Mouse (Mus musculus): Measurements from ENCODE around the gene Klk7. TPM values are rescaled to one million over a fixed set of nuclear protein-coding genes. Genes with fewer than 3 reads are reported as not detected.

Klk7 gene
- not detected in 2 replicates for polyA plus RNA-seq (2015; fragmentation: Nextera tagmentation; extraction: Ambion mirVana)

GRCm38 (mm10) chr7:43810994-43811393 lies at the start of gene Klk7:
Gene Klk7 (plus strand): TSS chr7:43811294.
- Histone ChIP-seq H3K4me2 (ENCODE audit: low read length) (no peak within 1 kb of the TSS), H3K4me3 (replicated peaks; ENCODE audit: low read length) (no peak within 1 kb of the TSS), H3K36me3 (ENCODE audit: control insufficient read depth, insufficient read depth) (no peaks in the 10 kb centered on the region), H3K27me3 (replicated peaks; ENCODE audit: control insufficient read depth, insufficient read depth, low read length) (no peaks in the 10 kb centered on the region), H3K9ac (replicated peaks; ENCODE audit: low read depth, low read length) (no peak within 1 kb of the TSS), H3K4me1 (replicated peaks; ENCODE audit: control insufficient read depth, insufficient read depth, low read length) (no peaks in the 10 kb centered on the region), H3K9me3 (ENCODE audit: control insufficient read depth, low read length) (no peaks in the 10 kb centered on the region), H3K27ac (ENCODE audit: low read length) (no peak within 1 kb of the TSS)
- WGBS = 48% methylated on average over 5 of the region's 5 CpGs
- ATAC-seq = no peak

- no peak overlapping the region for H3K4me2 ChIP-seq (ENCODE audit: low read length)
- no peak for ATAC-seq
- H3K9ac ChIP-seq (replicated peaks; ENCODE audit: low read depth, low read length) = no peak overlapping the region
- no peaks in the 10 kb centered on the region for H3K9me3 ChIP-seq (ENCODE audit: control insufficient read depth, low read length)
- H3K4me3 ChIP-seq (replicated peaks; ENCODE audit: low read length) = no peak overlapping the region
- H3K36me3 ChIP-seq (ENCODE audit: control insufficient read depth, insufficient read depth) = no peaks in the 10 kb centered on the region
- no peaks in the 10 kb centered on the region for H3K4me1 ChIP-seq (replicated peaks; ENCODE audit: control insufficient read depth, insufficient read depth, low read length)
- 36% methylated on average over 8 of the region's 8 CpGs for WGBS
- no peak overlapping the region for H3K27ac ChIP-seq (ENCODE audit: low read length)
- no peaks in the 10 kb centered on the region for H3K27me3 ChIP-seq (replicated peaks; ENCODE audit: control insufficient read depth, insufficient read depth, low read length)
These were observed 44.6 kb upstream of the Klk7 start for GRCm38 (mm10) chr7:43766484-43766883.

- Histone ChIP-seq H3K9ac (replicated peaks; ENCODE audit: low read depth, low read length) (no peak within 1 kb of the TSS), H3K4me3 (replicated peaks; ENCODE audit: low read length) (no peak within 1 kb of the TSS), H3K27me3 (replicated peaks; ENCODE audit: control insufficient read depth, insufficient read depth, low read length) (no peaks in the 10 kb centered on the region), H3K27ac (ENCODE audit: low read length) (no peak within 1 kb of the TSS), H3K36me3 (ENCODE audit: control insufficient read depth, insufficient read depth) (no peaks in the 10 kb centered on the region), H3K4me2 (ENCODE audit: low read length) (no peak within 1 kb of the TSS), H3K9me3 (ENCODE audit: control insufficient read depth, low read length) (no peaks in the 10 kb centered on the region), H3K4me1 (replicated peaks; ENCODE audit: control insufficient read depth, insufficient read depth, low read length) (no peaks in the 10 kb centered on the region)
- 82% methylated on average over 4 of the region's 4 CpGs for WGBS
- ATAC-seq = no peak
These were observed 42.5 kb upstream of the Klk7 start, which contains the start of gene Klk12 for GRCm38 (mm10) chr7:43768597-43768996. Gene Klk12 (plus strand): TSS chr7:43768897.

GRCm38 (mm10) chr7:43769636-43770035 lies 41.5 kb upstream of the Klk7 start:
- Histone ChIP-seq H3K36me3 (ENCODE audit: control insufficient read depth, insufficient read depth) (no peaks in the 10 kb centered on the region), H3K27me3 (replicated peaks; ENCODE audit: control insufficient read depth, insufficient read depth, low read length) (no peaks in the 10 kb centered on the region), H3K9me3 (ENCODE audit: control insufficient read depth, low read length) (no peaks in the 10 kb centered on the region), H3K4me1 (replicated peaks; ENCODE audit: control insufficient read depth, insufficient read depth, low read length) (no peaks in the 10 kb centered on the region), H3K9ac (replicated peaks; ENCODE audit: low read depth, low read length) (no peak overlapping the region), H3K4me2 (ENCODE audit: low read length) (no peak overlapping the region), H3K4me3 (replicated peaks; ENCODE audit: low read length) (no peak overlapping the region), H3K27ac (ENCODE audit: low read length) (no peak overlapping the region)
- 93% methylated on average over 8 of the region's 8 CpGs for WGBS
- ATAC-seq = no peak

GRCm38 (mm10) chr7:43770701-43771100 lies 40.4 kb upstream of the Klk7 start:
- H3K9ac ChIP-seq (replicated peaks; ENCODE audit: low read depth, low read length) = no peak overlapping the region
- no peaks in the 10 kb centered on the region for H3K9me3 ChIP-seq (ENCODE audit: control insufficient read depth, low read length)
- H3K27ac ChIP-seq (ENCODE audit: low read length) = no peak overlapping the region
- H3K4me1 ChIP-seq (replicated peaks; ENCODE audit: control insufficient read depth, insufficient read depth, low read length) = no peaks in the 10 kb centered on the region
- WGBS = 92% methylated on average over 10 of the region's 10 CpGs
- H3K4me2 ChIP-seq (ENCODE audit: low read length) = no peak overlapping the region
- H3K4me3 ChIP-seq (replicated peaks; ENCODE audit: low read length) = no peak overlapping the region
- no peaks in the 10 kb centered on the region for H3K36me3 ChIP-seq (ENCODE audit: control insufficient read depth, insufficient read depth)
- ATAC-seq = no peak
- H3K27me3 ChIP-seq (replicated peaks; ENCODE audit: control insufficient read depth, insufficient read depth, low read length) = no peaks in the 10 kb centered on the region

- no peaks in the 10 kb centered on the region for H3K36me3 ChIP-seq (ENCODE audit: control insufficient read depth, insufficient read depth)
- no peaks in the 10 kb centered on the region for H3K4me1 ChIP-seq (replicated peaks; ENCODE audit: control insufficient read depth, insufficient read depth, low read length)
- 91% methylated on average over 6 of the region's 6 CpGs for WGBS
- no peak overlapping the region for H3K9ac ChIP-seq (replicated peaks; ENCODE audit: low read depth, low read length)
- ATAC-seq = no peak
- no peaks in the 10 kb centered on the region for H3K27me3 ChIP-seq (replicated peaks; ENCODE audit: control insufficient read depth, insufficient read depth, low read length)
- no peak overlapping the region for H3K4me3 ChIP-seq (replicated peaks; ENCODE audit: low read length)
- H3K4me2 ChIP-seq (ENCODE audit: low read length) = no peak overlapping the region
- no peak overlapping the region for H3K27ac ChIP-seq (ENCODE audit: low read length)
- no peaks in the 10 kb centered on the region for H3K9me3 ChIP-seq (ENCODE audit: control insufficient read depth, low read length)
These were observed 39.2 kb upstream of the Klk7 start for GRCm38 (mm10) chr7:43771916-43772315.

- Histone ChIP-seq H3K27me3 (replicated peaks; ENCODE audit: control insufficient read depth, insufficient read depth, low read length) (no peaks in the 10 kb centered on the region), H3K9me3 (ENCODE audit: control insufficient read depth, low read length) (no peaks in the 10 kb centered on the region), H3K27ac (ENCODE audit: low read length) (no peak overlapping the region), H3K36me3 (ENCODE audit: control insufficient read depth, insufficient read depth) (no peaks in the 10 kb centered on the region), H3K4me2 (ENCODE audit: low read length) (no peak overlapping the region), H3K9ac (replicated peaks; ENCODE audit: low read depth, low read length) (no peak overlapping the region), H3K4me3 (replicated peaks; ENCODE audit: low read length) (no peak overlapping the region), H3K4me1 (replicated peaks; ENCODE audit: control insufficient read depth, insufficient read depth, low read length) (no peaks in the 10 kb centered on the region)
- 76% methylated on average over 3 of the region's 3 CpGs for WGBS
- ATAC-seq = no peak
These were observed 38.2 kb upstream of the Klk7 start for GRCm38 (mm10) chr7:43772901-43773300.

- Histone ChIP-seq H3K9ac (replicated peaks; ENCODE audit: low read depth, low read length) (no peak within 1 kb of the TSS), H3K4me3 (replicated peaks; ENCODE audit: low read length) (no peak within 1 kb of the TSS), H3K27me3 (replicated peaks; ENCODE audit: control insufficient read depth, insufficient read depth, low read length) (no peaks in the 10 kb centered on the region), H3K36me3 (ENCODE audit: control insufficient read depth, insufficient read depth) (no peaks in the 10 kb centered on the region), H3K4me1 (replicated peaks; ENCODE audit: control insufficient read depth, insufficient read depth, low read length) (no peaks in the 10 kb centered on the region), H3K27ac (ENCODE audit: low read length) (no peak within 1 kb of the TSS), H3K4me2 (ENCODE audit: low read length) (no peak within 1 kb of the TSS), H3K9me3 (ENCODE audit: control insufficient read depth, low read length) (no peaks in the 10 kb centered on the region)
- ATAC-seq = no peak
- 97% methylated on average over 5 of the region's 5 CpGs for WGBS
These were observed 36.7 kb upstream of the Klk7 start, which contains the start of gene Klk11 for GRCm38 (mm10) chr7:43774364-43774763. Gene Klk11 (plus strand): TSS chr7:43774604.

- ATAC-seq = no peak
- H3K36me3 ChIP-seq (ENCODE audit: control insufficient read depth, insufficient read depth) = no peaks in the 10 kb centered on the region
- no peak overlapping the region for H3K4me2 ChIP-seq (ENCODE audit: low read length)
- H3K4me3 ChIP-seq (replicated peaks; ENCODE audit: low read length) = no peak overlapping the region
- H3K27me3 ChIP-seq (replicated peaks; ENCODE audit: control insufficient read depth, insufficient read depth, low read length) = no peaks in the 10 kb centered on the region
- 30% methylated on average over 5 of the region's 6 CpGs for WGBS
- H3K4me1 ChIP-seq (replicated peaks; ENCODE audit: control insufficient read depth, insufficient read depth, low read length) = no peaks in the 10 kb centered on the region
- no peak overlapping the region for H3K27ac ChIP-seq (ENCODE audit: low read length)
- H3K9ac ChIP-seq (replicated peaks; ENCODE audit: low read depth, low read length) = no peak overlapping the region
- H3K9me3 ChIP-seq (ENCODE audit: control insufficient read depth, low read length) = no peaks in the 10 kb centered on the region
These were observed 36.3 kb upstream of the Klk7 start for GRCm38 (mm10) chr7:43774802-43775201.

Data from forebrain, embryonic 16.5 days (tissue).